Mouse (Mus musculus) cerebellum, adult 8-10 months (tissue): Measurements from ENCODE around the gene Gjb6.

ENCODE experiments used
- DNase-seq: peaks from one replicate; pipeline ENCODE4 v3.0.0; 2022

The Gjb6 gene

GRCm38 (mm10) chr14:57084180-57084668 lies 49.2 kb downstream of the Gjb6 start:
- DNase-seq, result no peak

- no peak for DNase-seq
These were observed 50.5 kb downstream of the Gjb6 start for GRCm38 (mm10) chr14:57082863-57083262.

GRCm38 (mm10) chr14:57075537-57075936 lies 57.9 kb downstream of the Gjb6 start:
- DNase-seq, result no peak
